Mouse (Mus musculus) neutrophil, adult 59 days (primary cell): ENCODE results near the gene Ganc. TPM values are rescaled to one million over a fixed set of nuclear protein-coding genes. Genes with fewer than 3 reads are reported as not detected.

Experiments used
- total RNA-seq, 2 experiments: library from RNA; stranded (reverse); gene quantifications; 1 replicate in 1 of 2; 2 replicates in 1 of 2; pipeline ENCODE4 v1.2.4; 2023

Ganc gene
- total RNA-seq = 10 to 100 TPM; 11.9 to 15.3 TPM

DNA sequence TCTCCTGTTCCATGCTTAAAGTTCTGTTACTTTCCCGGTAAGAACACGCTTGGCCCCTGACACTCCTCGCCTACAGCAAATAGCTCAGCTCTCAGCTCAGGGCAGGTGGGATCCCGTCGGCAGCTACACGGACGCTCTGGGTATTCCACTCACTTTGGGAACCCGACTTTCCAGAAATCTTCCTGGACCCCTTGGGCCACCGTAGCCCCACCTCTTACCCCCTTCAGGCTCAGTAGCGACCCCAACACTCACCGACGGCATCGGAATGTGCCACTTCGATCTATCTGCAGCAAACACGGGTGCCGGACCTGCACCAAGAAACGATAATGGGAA, at the start of gene Ganc:
Gene Ganc (plus strand): TSS at position 244 of the 333 bp plus-strand sequence.

DNA sequence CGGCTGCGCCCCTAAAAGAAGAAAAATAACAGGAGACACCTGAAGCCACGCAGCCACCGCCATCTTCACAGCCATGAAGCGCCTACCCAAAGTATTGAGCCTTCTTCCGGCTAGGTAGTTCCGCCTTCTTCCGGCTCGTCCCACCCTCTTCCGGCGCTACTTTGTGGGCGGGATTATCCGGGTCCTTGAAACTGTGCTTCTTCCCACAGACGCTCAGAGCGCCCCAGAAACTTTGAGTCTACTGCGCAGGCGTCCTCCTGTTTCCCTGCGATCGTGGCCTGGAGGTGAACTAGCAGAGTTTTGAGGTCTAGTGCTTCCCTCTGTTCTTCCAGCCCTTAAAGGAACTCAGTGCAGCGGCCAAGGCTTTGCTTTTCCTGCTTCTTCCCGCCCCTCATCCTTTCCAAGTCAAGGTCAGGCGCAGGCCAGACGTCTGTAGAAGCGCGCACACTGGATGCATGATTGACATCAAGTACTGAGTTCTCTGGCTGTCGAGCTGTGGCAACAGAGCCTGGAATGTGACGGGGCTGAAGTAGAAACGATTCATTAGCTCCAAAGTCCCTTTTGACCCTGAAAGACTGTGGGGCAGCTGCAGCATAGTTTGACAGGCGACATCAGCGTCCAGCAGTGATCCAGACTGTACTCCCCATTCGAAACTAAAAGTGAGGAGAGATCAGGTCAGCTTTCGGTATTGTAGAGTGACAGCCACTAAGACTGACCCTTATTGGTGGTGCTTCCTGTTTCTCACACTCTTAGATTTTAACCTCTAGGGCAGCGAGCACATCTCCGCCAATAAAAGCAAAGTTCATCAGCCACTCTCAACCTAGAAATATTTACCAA, 508 bp downstream of the Ganc start, which contains the start of gene Tmem87a:
Gene Tmem87a (minus strand): TSS at position 128 of the 837 bp plus-strand sequence.

DNA sequence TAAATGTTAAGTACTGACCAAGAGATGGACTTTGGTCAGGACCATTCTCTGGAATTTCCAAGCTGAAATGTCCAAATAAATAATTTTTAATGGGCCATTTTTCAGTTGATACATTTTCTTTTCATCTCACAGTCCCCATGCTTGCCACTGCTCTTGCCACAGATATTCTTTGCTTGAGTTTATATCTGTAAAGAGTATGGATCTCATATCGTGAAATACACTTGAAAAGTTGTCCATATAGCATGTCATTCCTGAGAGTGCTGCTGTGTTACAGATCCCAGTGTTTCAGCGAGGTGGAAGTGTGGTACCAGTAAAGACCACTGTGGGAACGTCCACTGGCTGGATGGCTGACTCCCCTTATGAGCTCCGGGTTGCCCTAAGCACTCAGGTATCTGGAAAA, 52.0 kb downstream of the Ganc start, which contains the start of gene Capn3:
Gene Capn3 (plus strand): TSS at position 301 of the 400 bp plus-strand sequence.

Other genes starting within 250 kb of the Ganc start
- gene Ehd4, start 249.3 kb upstream of the Ganc start, total RNA-seq = 10 to 100 TPM; 46.4 to 70.4 TPM
- not detected for gene Pla2g4e, start 158.6 kb upstream of the Ganc start, total RNA-seq
- not detected for gene Pla2g4d, start 114.7 kb upstream of the Ganc start, total RNA-seq
- gene Pla2g4f, start 89.7 kb upstream of the Ganc start, total RNA-seq = under 1 TPM in 1 of 2 experiments, not detected in 1; 0.13 TPM
- 10 to 100 TPM; 30.3 to 35.3 TPM for gene Vps39, start 50.8 kb upstream of the Ganc start, total RNA-seq
- 10 to 100 TPM; 25.2 to 28.5 TPM for gene Tmem87a, start 217 bp downstream of the Ganc start, total RNA-seq
- under 1 TPM; 0.16 to 0.31 TPM for gene Capn3, start 52.1 kb downstream of the Ganc start, total RNA-seq
- 10 to 100 TPM; 74.4 to 82.8 TPM for gene Zfp106, start 159.9 kb downstream of the Ganc start, total RNA-seq
- 100 to 1,000 TPM; 119 to 145 TPM for gene Snap23, start 163.8 kb downstream of the Ganc start, total RNA-seq
- gene Haus2, start 205.5 kb downstream of the Ganc start, total RNA-seq = 10 to 100 TPM; 13.4 to 14.3 TPM
- gene Lrrc57, start 205.6 kb downstream of the Ganc start, total RNA-seq = 10 to 100 TPM; 18.6 to 20.7 TPM
- gene Stard9, start 225.2 kb downstream of the Ganc start, total RNA-seq = 10 to 100 TPM; 12.4 to 18.7 TPM